Mouse (Mus musculus): ENCODE measurements around the gene Nsun3.
"Not testable (repeated sequence)": the region's sequence is repeated elsewhere in the genome, so short reads cannot be mapped to it uniquely, and the experiment has no call there.

Gene Nsun3

GRCm38 (mm10) chr16:62753079-62753478, 33.5 kb downstream of the Nsun3 start:
- no peak for DNase-seq (ENCODE audit: low read depth)

GRCm38 (mm10) chr16:62745875-62746274, 40.7 kb downstream of the Nsun3 start:
- DNase-seq (ENCODE audit: low read depth), result no peak

GRCm38 (mm10) chr16:62734359-62734758, 52.3 kb downstream of the Nsun3 start:
- DNase-seq (ENCODE audit: low read depth), result no peak

- DNase-seq (ENCODE audit: low read depth), result no peak
Measured at GRCm38 (mm10) chr16:62730291-62730690, 56.3 kb downstream of the Nsun3 start.

GRCm38 (mm10) chr16:62729846-62730245, 56.8 kb downstream of the Nsun3 start:
- no peak for DNase-seq (ENCODE audit: low read depth)

GRCm38 (mm10) chr16:62718255-62718654, 68.4 kb downstream of the Nsun3 start:
- DNase-seq (ENCODE audit: low read depth), result not testable (repeated sequence)

GRCm38 (mm10) chr16:62690436-62690835, 96.2 kb downstream of the Nsun3 start:
- no peak for DNase-seq (ENCODE audit: low read depth)

GRCm38 (mm10) chr16:62686073-62686472, 100.5 kb downstream of the Nsun3 start:
- no peak for DNase-seq (ENCODE audit: low read depth)

- DNase-seq (ENCODE audit: low read depth), result no peak
Measured at GRCm38 (mm10) chr16:62685494-62685893, 101.1 kb downstream of the Nsun3 start.

All from induced T-regulatory cell, adult 2 months (primary cell).